Mouse (Mus musculus) hindbrain, embryonic 14.5 days (tissue): ENCODE results near the gene Meis2. TPM values are rescaled to one million over a fixed set of nuclear protein-coding genes. Genes with fewer than 3 reads are reported as not detected.
A peak's percentile ranks its signal among the peaks of the same experiment; 100 is the strongest.

ENCODE experiments used
- ATAC-seq: fragments of 200-750 bp; cut with Nextera tagmentation; 2 replicates; pipeline ENCODE4 v1.8.0; 2017; ENCODE audit warnings: moderate number of reproducible peaks, mild to moderate bottlenecking, moderate TSS enrichment, moderate library complexity; ENCODE audit not compliant: low FRiP score
- DNase-seq: peaks from one replicate; pipeline ENCODE4 v3.0.0-alpha.2; 2015; ENCODE audit warnings: low spot score
- H3K27ac ChIP-seq: fragments of 300-500 bp; sonication (generic); 2 replicates; pipeline ENCODE4 v1.5.1; 2014; ENCODE audit warnings: mild to moderate bottlenecking, moderate library complexity
- H3K27me3 ChIP-seq: fragments of 300-500 bp; sonication (generic); 2 replicates; pipeline ENCODE4 v1.6.1; 2014; ENCODE audit warnings: mild to moderate bottlenecking, low read length, mixed read lengths; ENCODE audit not compliant: control insufficient read depth, insufficient read depth
- H3K36me3 ChIP-seq: fragments of 300-500 bp; sonication (generic); replicated peaks from 2 replicates; pipeline ENCODE4 v1.6.1; 2014; ENCODE audit not compliant: control insufficient read depth, insufficient read depth
- H3K4me1 ChIP-seq: fragments of 300-500 bp; sonication (generic); replicated peaks from 2 replicates; pipeline ENCODE4 v1.6.1; 2014; ENCODE audit warnings: antibody characterized with exemption, low read length, mixed read lengths; ENCODE audit not compliant: control insufficient read depth, insufficient read depth
- H3K4me2 ChIP-seq: fragments of 300-500 bp; sonication (generic); replicated peaks from 2 replicates; pipeline ENCODE4 v1.6.1; 2014; ENCODE audit warnings: mild to moderate bottlenecking, moderate library complexity
- H3K4me3 ChIP-seq: fragments of 300-500 bp; sonication (generic); replicated peaks from 2 replicates; pipeline ENCODE4 v1.5.1; 2014; ENCODE audit warnings: mild to moderate bottlenecking, low read length
- H3K9ac ChIP-seq: fragments of 300-500 bp; sonication (generic); 2 replicates; pipeline ENCODE4 v1.6.1; 2014
- H3K9me3 ChIP-seq: fragments of 300-500 bp; sonication (generic); 2 replicates; pipeline ENCODE4 v1.6.1; 2016; ENCODE audit warnings: low read length; ENCODE audit not compliant: control insufficient read depth
- WGBS: fragments of 180-500 bp; shearing (Covaris S2); extraction: QIAGEN DNeasy Blood & Tissue Kit; methylation state at CpG from one replicate; pipeline ENCODE4 v1.1.7; 2014; 5-methylcytosine and 5-hydroxymethylcytosine counted together
- polyA plus RNA-seq: library from polyadenylated mRNA; unstranded; fragments of >200 nt; fragmentation: Nextera tagmentation; extraction: Ambion mirVana; gene quantifications from 2 replicates; pipeline ENCODE4 v1.2.1, GENCODE M21; 2014

The Meis2 gene
- polyA plus RNA-seq, 1 experiment from 2014 or later, result 159 TPM

- Histone ChIP-seq H3K27me3 (no peaks in the 10 kb centered on the region), H3K27ac (peak overlapping the region; percentile 18; the same call in 1 of the 2 replicates), H3K4me1 (peaks cover 8% of the 10 kb centered on the region), H3K4me2 (peak overlapping the region; percentile 31), H3K4me3 (no peak overlapping the region), H3K9me3 (no peaks in the 10 kb centered on the region), H3K9ac (no peak overlapping the region), H3K36me3 (no peaks in the 10 kb centered on the region)
- WGBS, result 60% methylated on average over 6 of the region's 6 CpGs
- DNase-seq (no peak), ATAC-seq (no peak)
Observed at GRCm38 (mm10) chr2:115813721-115814120, 251.9 kb downstream of the Meis2 start.

GRCm38 (mm10) chr2:115813316-115813715 is 252.3 kb downstream of the Meis2 start:
- Histone ChIP-seq H3K4me2 (peak overlapping the region; percentile 31), H3K4me1 (peaks cover 8% of the 10 kb centered on the region), H3K36me3 (no peaks in the 10 kb centered on the region), H3K4me3 (no peak overlapping the region), H3K9me3 (no peaks in the 10 kb centered on the region), H3K27me3 (no peaks in the 10 kb centered on the region), H3K9ac (no peak overlapping the region), H3K27ac (peak overlapping the region; percentile 18; the same call in 1 of the 2 replicates)
- 36% methylated on average over 11 of the region's 11 CpGs for WGBS
- ATAC-seq (no peak), DNase-seq (peak; percentile 25)
